Mouse (Mus musculus): ENCODE measurements at regions not wholly inside any gene's neighbourhood (a gene's known extent, or its start where the extent isn't known, plus 50 kb on each side); places are given as distances from the start of the nearest gene placed in this dataset.

GRCm38 (mm10) chr16:90628605-90629120, 98.5 kb downstream of the Mis18a start:
- H3K4me1 ChIP-seq: peaks cover 51% of the 10 kb centered on the region
- H3K36me3 ChIP-seq: no peaks in the 10 kb centered on the region
- no peaks in the 10 kb centered on the region for H3K9me3 ChIP-seq
- H3K9ac ChIP-seq: no peak overlapping the region
- no peaks in the 10 kb centered on the region for H3K27me3 ChIP-seq
- H3K4me3 ChIP-seq: no peak overlapping the region
- no peak for ATAC-seq (ENCODE audit: insufficient number of reproducible peaks, low FRiP score, low TSS enrichment, low read depth)
- 27% methylated on average over 13 of the region's 13 CpGs for WGBS
- H3K27ac ChIP-seq: peak overlapping the region; percentile 87
- peak overlapping the region; percentile 36 for H3K4me2 ChIP-seq

- peaks cover 75% of the 10 kb centered on the region for H3K4me1 ChIP-seq
- H3K27me3 ChIP-seq: no peaks in the 10 kb centered on the region
- H3K27ac ChIP-seq: peak overlapping the region; percentile 68
- H3K9me3 ChIP-seq: no peaks in the 10 kb centered on the region
- no peak overlapping the region for H3K4me3 ChIP-seq
- WGBS: 47% methylated on average over 9 of the region's 9 CpGs
- H3K4me2 ChIP-seq: no peak overlapping the region
- H3K9ac ChIP-seq: no peak overlapping the region
- no peak for ATAC-seq (ENCODE audit: insufficient number of reproducible peaks, low FRiP score, low TSS enrichment, low read depth)
- H3K36me3 ChIP-seq: no peaks in the 10 kb centered on the region
These were observed 101.1 kb downstream of the Mis18a start for GRCm38 (mm10) chr16:90626035-90626670.

DNA sequence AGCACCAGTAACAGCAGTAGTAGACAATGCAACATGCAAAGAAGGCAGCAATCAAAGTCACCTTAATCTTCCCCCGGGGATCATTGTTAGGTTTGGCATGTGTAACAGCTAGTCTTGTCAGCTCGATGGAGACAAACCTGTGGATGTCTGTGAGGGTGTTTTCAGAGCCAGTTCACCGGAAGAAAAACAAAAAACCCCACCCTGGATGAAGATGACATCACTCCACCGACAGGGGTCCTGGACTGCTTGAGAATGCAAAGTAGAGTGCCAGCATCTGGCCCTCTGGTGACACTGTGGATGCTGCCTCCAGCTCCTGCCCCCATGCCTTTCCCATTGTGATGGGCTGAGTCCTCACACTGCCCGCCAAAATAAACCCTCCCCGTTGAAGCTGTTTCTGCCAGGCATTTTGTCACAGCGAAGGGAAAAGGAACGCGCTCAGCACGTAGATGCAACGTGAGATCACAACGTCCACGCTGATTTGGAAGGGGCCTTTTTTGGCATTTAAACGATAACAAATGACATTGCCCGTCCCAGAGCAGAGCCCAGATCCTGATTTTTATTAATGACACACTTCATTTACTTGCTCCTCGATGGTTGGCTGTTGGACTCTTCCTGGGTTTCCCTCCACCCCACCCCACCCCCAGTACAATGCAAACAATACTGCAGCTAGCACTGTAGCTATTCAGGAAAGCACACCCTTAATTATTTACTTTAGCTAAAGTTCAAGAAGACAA, 101.7 kb downstream of the Mis18a start:
- no peaks in the 10 kb centered on the region for H3K9me3 ChIP-seq
- WGBS: 55% methylated on average over 16 of the region's 16 CpGs
- peaks cover 77% of the 10 kb centered on the region for H3K4me1 ChIP-seq
- no peak for ATAC-seq (ENCODE audit: insufficient number of reproducible peaks, low FRiP score, low TSS enrichment, low read depth)
- no peaks in the 10 kb centered on the region for H3K27me3 ChIP-seq
- no peaks in the 10 kb centered on the region for H3K36me3 ChIP-seq
- no peak overlapping the region for H3K4me2 ChIP-seq
- no peak overlapping the region for H3K4me3 ChIP-seq
- no peak overlapping the region for H3K9ac ChIP-seq
- H3K27ac ChIP-seq: peak overlapping the region; percentile 68

GRCm38 (mm10) chr16:90624039-90624625, 103.1 kb downstream of the Mis18a start:
- Histone ChIP-seq H3K9ac (no peak overlapping the region), H3K4me2 (peak overlapping the region; percentile 30)
- ATAC-seq (ENCODE audit: insufficient number of reproducible peaks, low FRiP score, low TSS enrichment, low read depth): peak; percentile 83

DNA sequence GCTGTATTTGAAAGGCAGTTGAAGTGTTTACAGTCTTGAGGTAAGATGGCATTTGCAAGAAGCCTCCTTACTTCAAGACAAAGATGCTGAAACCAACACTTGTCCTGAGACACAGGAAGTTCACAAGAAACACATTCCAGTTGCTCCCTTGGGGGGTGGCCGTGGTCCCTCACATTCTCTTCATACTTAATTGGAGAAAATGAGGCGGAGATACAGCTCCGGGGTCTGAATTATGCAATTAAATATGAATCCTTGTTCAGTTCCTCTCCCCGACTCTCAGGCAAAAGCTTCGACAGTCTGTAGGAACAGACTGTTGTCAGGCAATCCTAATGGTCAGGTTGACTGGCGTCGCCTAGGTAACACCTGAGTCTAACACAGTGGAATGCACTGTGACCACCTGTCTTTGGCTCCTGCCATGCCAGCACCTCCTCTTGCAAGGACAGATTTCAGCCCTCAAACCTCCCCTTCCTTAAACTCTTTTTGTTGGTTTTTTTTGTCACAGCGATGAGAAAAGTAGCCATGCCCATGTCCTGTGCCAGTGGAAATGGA, 104.5 kb downstream of the Mis18a start:
- H3K4me1 ChIP-seq: peaks cover 58% of the 10 kb centered on the region

More at GRCm38 (mm10) chr16:90624039-90624625, 103.1 kb downstream of the Mis18a start:
- Histone ChIP-seq H3K4me1 (peaks cover 68% of the 10 kb centered on the region), H3K27me3 (no peaks in the 10 kb centered on the region), H3K4me3 (peak overlapping the region; percentile 8; the same call in 1 of the 2 replicates), H3K36me3 (no peaks in the 10 kb centered on the region), H3K27ac (peak overlapping the region; percentile 79), H3K9me3 (no peaks in the 10 kb centered on the region)
- 23% methylated on average over 17 of the region's 17 CpGs for WGBS

DNA sequence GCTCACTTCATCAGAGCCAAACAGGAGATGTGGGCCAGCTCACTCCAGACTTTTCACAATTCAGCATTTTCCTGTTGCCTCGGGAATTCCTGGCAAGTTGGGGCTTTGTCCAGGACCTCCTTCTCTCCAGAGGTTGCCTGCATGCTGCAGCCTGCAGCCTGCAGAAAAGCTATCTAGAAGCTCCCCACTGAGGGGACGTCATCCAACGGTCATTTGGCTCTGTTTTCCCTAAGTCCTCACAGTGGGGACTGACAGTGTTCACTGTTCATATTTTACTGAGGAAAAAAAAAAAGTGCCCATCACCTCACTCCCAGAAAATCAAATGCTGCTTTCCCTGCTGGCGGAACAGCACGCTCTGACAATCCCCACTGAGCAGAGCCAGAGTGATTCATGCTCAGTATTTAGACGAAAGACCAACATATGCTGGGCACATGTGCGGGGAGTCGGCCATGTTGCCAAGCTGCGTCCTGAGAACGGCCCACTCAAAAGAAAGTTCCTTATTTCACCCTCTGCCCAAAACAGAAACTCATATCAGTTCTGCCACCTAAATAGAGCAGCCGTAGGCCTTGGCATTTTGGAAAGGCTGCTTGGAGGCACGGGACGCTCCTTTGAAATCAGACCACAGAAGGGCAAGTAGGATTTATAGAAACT, 105.3 kb downstream of the Mis18a start:
- Histone ChIP-seq H3K4me1 (peaks cover 58% of the 10 kb centered on the region), H3K4me3 (no peak overlapping the region), H3K9me3 (no peaks in the 10 kb centered on the region), H3K27me3 (no peaks in the 10 kb centered on the region), H3K27ac (peak overlapping the region; percentile 85), H3K9ac (no peak overlapping the region), H3K4me2 (0 out of 2 replicates have a peak overlapping the region, but pooled peaks have one; percentile 5), H3K36me3 (no peaks in the 10 kb centered on the region)
- WGBS: 32% methylated on average over 13 of the region's 13 CpGs
- no peak for ATAC-seq (ENCODE audit: insufficient number of reproducible peaks, low FRiP score, low TSS enrichment, low read depth)

More for the DNA sequence above, 104.5 kb downstream of the Mis18a start:
- ATAC-seq (ENCODE audit: insufficient number of reproducible peaks, low FRiP score, low TSS enrichment, low read depth): no peak
- no peaks in the 10 kb centered on the region for H3K9me3 ChIP-seq
- H3K4me2 ChIP-seq: no peak overlapping the region
- H3K4me3 ChIP-seq: no peak overlapping the region
- H3K9ac ChIP-seq: no peak overlapping the region
- H3K27ac ChIP-seq: peak overlapping the region; percentile 85
- WGBS: 65% methylated on average over 8 of the region's 8 CpGs
- H3K36me3 ChIP-seq: no peaks in the 10 kb centered on the region
- H3K27me3 ChIP-seq: no peaks in the 10 kb centered on the region

- no peak overlapping the region for H3K27ac ChIP-seq
- H3K4me1 ChIP-seq: peaks cover 43% of the 10 kb centered on the region
- no peaks in the 10 kb centered on the region for H3K27me3 ChIP-seq
- WGBS: 60% methylated on average over 13 of the region's 13 CpGs
- no peaks in the 10 kb centered on the region for H3K36me3 ChIP-seq
- no peak overlapping the region for H3K9ac ChIP-seq
- no peak overlapping the region for H3K4me3 ChIP-seq
- no peaks in the 10 kb centered on the region for H3K9me3 ChIP-seq
- no peak overlapping the region for H3K4me2 ChIP-seq
- ATAC-seq (ENCODE audit: insufficient number of reproducible peaks, low FRiP score, low TSS enrichment, low read depth): no peak
These were observed 107.5 kb downstream of the Mis18a start for GRCm38 (mm10) chr16:90619565-90620311.

GRCm38 (mm10) chr16:90615791-90616190, 111.4 kb downstream of the Mis18a start:
- Histone ChIP-seq H3K4me3 (no peak overlapping the region), H3K27me3 (no peaks in the 10 kb centered on the region), H3K4me2 (no peak overlapping the region), H3K9me3 (no peaks in the 10 kb centered on the region), H3K4me1 (peaks cover 7% of the 10 kb centered on the region; the same call in 1 of the 2 replicates), H3K9ac (no peak overlapping the region), H3K27ac (no peak overlapping the region), H3K36me3 (no peaks in the 10 kb centered on the region)
- ATAC-seq (ENCODE audit: insufficient number of reproducible peaks, low FRiP score, low TSS enrichment, low read depth): no peak
- 55% methylated on average over 10 of the region's 10 CpGs for WGBS

GRCm38 (mm10) chr16:90614137-90614536, 113.1 kb downstream of the Mis18a start:
- WGBS: 81% methylated on average over 1 of the region's 1 CpGs
- ATAC-seq (ENCODE audit: insufficient number of reproducible peaks, low FRiP score, low TSS enrichment, low read depth): no peak
- H3K4me3 ChIP-seq: no peak overlapping the region
- no peaks in the 10 kb centered on the region for H3K36me3 ChIP-seq
- H3K9ac ChIP-seq: no peak overlapping the region
- H3K4me2 ChIP-seq: no peak overlapping the region
- H3K9me3 ChIP-seq: no peaks in the 10 kb centered on the region
- no peaks in the 10 kb centered on the region for H3K27me3 ChIP-seq
- no peaks in the 10 kb centered on the region for H3K4me1 ChIP-seq
- H3K27ac ChIP-seq: no peak overlapping the region

- no peak overlapping the region for H3K4me2 ChIP-seq
- H3K9me3 ChIP-seq: no peaks in the 10 kb centered on the region
- no peaks in the 10 kb centered on the region for H3K4me1 ChIP-seq
- no peak overlapping the region for H3K27ac ChIP-seq
- no peaks in the 10 kb centered on the region for H3K36me3 ChIP-seq
- WGBS: 92% methylated on average over 22 of the region's 22 CpGs
- no peak for ATAC-seq (ENCODE audit: insufficient number of reproducible peaks, low FRiP score, low TSS enrichment, low read depth)
- H3K9ac ChIP-seq: no peak overlapping the region
- H3K4me3 ChIP-seq: no peak overlapping the region
- H3K27me3 ChIP-seq: no peaks in the 10 kb centered on the region
These were observed 117.0 kb downstream of the Mis18a start for GRCm38 (mm10) chr16:90610097-90610808.
